Mouse (Mus musculus): ENCODE measurements around the gene Tmem267. TPM values are rescaled to one million over a fixed set of nuclear protein-coding genes. Genes with fewer than 3 reads are reported as not detected.
"Not testable (repeated sequence)": the region's sequence is repeated elsewhere in the genome, so short reads cannot be mapped to it uniquely, and the experiment has no call there.

Gene Tmem267
- polyA plus RNA-seq, 1 experiment from 2014 or later: 1.9 TPM

DNA sequence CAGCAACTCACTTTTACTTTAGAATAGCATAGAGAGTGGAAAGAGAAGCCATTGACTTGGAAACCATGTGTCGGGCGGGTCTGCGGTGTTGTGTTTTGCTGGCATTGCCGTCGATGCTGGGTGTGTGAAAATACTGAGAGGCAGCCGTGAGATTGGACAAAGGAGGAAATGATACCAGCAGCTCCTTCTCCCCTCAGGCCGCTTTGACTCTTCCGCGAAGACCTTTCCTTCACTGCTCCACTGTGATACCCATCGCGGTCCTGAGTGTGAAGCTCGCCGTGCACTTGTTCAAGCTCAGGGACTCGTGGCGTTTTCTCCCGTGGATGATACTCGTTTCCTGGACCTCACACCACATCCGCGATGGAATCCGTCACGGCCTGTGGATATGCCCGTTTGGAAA is 7.1 kb downstream of the Tmem267 start:
- 94% methylated on average over 13 of the region's 22 CpGs for WGBS
- not testable (repeated sequence) for H3K4me1 ChIP-seq; H3K36me3 ChIP-seq; H3K9ac ChIP-seq; H3K27me3 ChIP-seq (replicated peaks); H3K4me3 ChIP-seq; H3K27ac ChIP-seq; H3K4me2 ChIP-seq (replicated peaks)
- H3K9me3 ChIP-seq: peaks cover 19% of the 10 kb centered on the region
- 0 out of 2 replicates have a peak, but pooled peaks have one; percentile 8 for ATAC-seq (ENCODE audit: low FRiP score, low read depth)

- H3K9me3 ChIP-seq: peaks cover 13% of the 10 kb centered on the region
- H3K4me1 ChIP-seq; H3K36me3 ChIP-seq; H3K4me2 ChIP-seq (replicated peaks); H3K4me3 ChIP-seq; H3K27ac ChIP-seq; H3K27me3 ChIP-seq (replicated peaks); H3K9ac ChIP-seq: not testable (repeated sequence)
- peak; percentile 92 for ATAC-seq (ENCODE audit: low FRiP score, low read depth)
- 69% methylated on average over 16 of the region's 16 CpGs for WGBS
These were observed 108.7 kb downstream of the Tmem267 start for GRCm38 (mm10) chr13:119596321-119597211.

DNA sequence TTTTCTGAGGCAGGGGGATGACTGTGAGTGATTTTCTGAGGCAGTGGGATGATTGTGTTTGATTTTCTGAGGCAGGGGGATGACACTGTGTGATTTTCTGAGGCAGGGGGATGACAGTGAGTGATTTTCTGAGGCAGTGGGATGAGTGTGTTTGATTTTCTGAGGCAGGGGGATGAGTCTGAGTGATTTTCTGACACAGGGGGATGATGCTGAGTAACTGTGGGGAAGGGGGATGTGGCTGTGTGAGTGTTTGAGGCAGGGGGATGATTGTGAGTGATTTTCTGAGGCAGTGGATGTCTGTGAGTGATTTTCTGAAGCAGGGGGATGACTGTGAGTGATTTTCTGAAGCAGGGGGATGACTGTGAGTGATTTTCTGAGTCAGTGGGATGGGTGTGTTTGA is 110.6 kb downstream of the Tmem267 start:
- H3K27me3 ChIP-seq (replicated peaks); ATAC-seq (ENCODE audit: low FRiP score, low read depth); H3K4me2 ChIP-seq (replicated peaks); H3K4me1 ChIP-seq; H3K27ac ChIP-seq; H3K36me3 ChIP-seq; H3K9ac ChIP-seq: not testable (repeated sequence)
- Histone ChIP-seq H3K9me3 (peaks cover 16% of the 10 kb centered on the region), H3K4me3 (peak overlapping the region; percentile 0; the same call in 1 of the 2 replicates)

DNA sequence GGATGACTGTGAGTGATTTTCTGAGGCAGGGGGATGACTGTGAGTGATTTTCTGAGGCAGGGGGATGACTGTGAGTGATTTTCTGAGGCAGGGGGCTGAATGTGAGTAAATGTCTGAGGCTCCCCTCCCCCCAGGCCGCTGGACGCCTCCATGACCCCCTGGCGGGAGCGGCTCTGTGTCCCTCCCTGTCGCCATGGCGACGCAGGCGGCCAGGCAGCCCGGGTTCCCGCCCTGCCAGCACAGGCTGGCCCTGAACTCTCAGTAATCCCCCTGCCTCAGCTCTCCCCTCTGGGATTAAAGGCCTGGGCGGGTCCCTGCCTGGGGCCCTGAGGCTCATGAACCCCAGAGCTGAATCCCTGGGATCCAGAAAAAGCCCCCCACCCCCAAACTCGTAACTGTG is 111.2 kb downstream of the Tmem267 start:
- ATAC-seq (ENCODE audit: low FRiP score, low read depth); H3K4me3 ChIP-seq; H3K4me1 ChIP-seq; H3K9ac ChIP-seq; H3K27me3 ChIP-seq (replicated peaks); H3K36me3 ChIP-seq; H3K27ac ChIP-seq; H3K4me2 ChIP-seq (replicated peaks): not testable (repeated sequence)
- H3K9me3 ChIP-seq: peaks cover 22% of the 10 kb centered on the region
- WGBS: 77% methylated on average over 12 of the region's 12 CpGs

- not testable (repeated sequence) for H3K27ac ChIP-seq, H3K36me3 ChIP-seq
- WGBS: 72% methylated on average over 2 of the region's 2 CpGs
These were observed 111.7 kb downstream of the Tmem267 start for GRCm38 (mm10) chr13:119599498-119599897.

DNA sequence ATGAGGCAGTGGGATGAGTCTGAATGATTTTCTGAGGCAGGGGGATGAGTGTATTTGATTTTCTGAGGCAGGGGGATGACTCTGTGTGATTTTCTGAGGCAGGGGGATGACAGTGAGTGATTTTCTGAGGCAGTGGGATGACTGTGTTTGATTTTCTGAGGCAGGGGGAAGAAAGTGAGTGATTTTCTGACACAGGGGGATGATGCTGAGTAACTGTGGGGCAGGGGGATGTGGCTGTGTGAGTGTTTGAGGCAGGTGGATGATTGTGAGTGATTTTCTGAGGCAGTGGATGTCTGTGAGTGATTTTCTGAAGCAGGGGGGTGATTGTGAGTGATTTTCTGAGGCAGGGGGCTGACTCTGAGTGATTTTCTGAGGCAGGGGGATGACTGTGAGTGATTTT is 112.3 kb downstream of the Tmem267 start:
- not testable (repeated sequence) for H3K9ac ChIP-seq; H3K4me2 ChIP-seq (replicated peaks); ATAC-seq (ENCODE audit: low FRiP score, low read depth); H3K4me1 ChIP-seq; H3K27ac ChIP-seq; H3K27me3 ChIP-seq (replicated peaks); H3K36me3 ChIP-seq
- H3K9me3 ChIP-seq: peaks cover 28% of the 10 kb centered on the region
- H3K4me3 ChIP-seq: peak overlapping the region; percentile 0

More at GRCm38 (mm10) chr13:119599498-119599897, 111.7 kb downstream of the Tmem267 start:
- H3K4me2 ChIP-seq (replicated peaks); H3K4me1 ChIP-seq; ATAC-seq (ENCODE audit: low FRiP score, low read depth); H3K4me3 ChIP-seq; H3K27me3 ChIP-seq (replicated peaks); H3K9ac ChIP-seq: not testable (repeated sequence)
- peaks cover 25% of the 10 kb centered on the region for H3K9me3 ChIP-seq

DNA sequence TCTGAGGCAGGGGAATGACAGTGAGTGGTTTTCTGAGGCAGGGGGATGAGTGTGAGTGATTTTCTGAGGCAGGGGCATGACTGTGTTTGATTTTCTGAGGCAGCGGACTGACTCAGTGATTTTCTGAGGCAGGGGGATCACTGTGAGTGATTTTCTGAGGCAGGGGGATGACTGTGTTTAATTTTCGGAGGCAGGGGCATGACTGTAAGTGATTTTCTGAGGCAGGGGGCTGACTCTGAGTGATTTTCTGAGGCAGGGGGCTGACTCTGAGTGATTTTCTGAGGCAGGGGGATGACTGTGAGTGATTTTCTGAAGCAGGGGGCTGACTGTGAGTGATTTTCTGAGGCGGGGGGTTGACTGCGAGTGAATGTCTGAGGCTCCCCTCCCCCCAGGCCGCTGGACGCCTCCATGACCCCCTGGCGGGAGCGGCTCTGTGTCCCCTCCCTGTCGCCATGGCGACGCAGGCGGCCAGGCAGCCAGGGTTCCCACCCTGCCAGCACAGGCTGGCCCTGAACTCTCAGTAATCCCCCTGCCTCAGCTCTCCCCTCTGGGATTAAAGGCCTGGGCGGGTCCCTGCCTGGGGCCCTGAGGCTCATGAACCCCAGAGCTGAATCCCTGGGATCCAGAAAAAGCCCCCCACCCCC is 115.0 kb downstream of the Tmem267 start:
- not testable (repeated sequence) for H3K36me3 ChIP-seq; ATAC-seq (ENCODE audit: low FRiP score, low read depth); H3K27me3 ChIP-seq (replicated peaks); H3K4me3 ChIP-seq; H3K27ac ChIP-seq; H3K4me1 ChIP-seq; H3K4me2 ChIP-seq (replicated peaks); H3K9ac ChIP-seq
- peaks cover 15% of the 10 kb centered on the region for H3K9me3 ChIP-seq
- 56% methylated on average over 13 of the region's 13 CpGs for WGBS

- WGBS: 94% methylated on average over 8 of the region's 8 CpGs
- not testable (repeated sequence) for H3K4me1 ChIP-seq; H3K36me3 ChIP-seq; ATAC-seq (ENCODE audit: low FRiP score, low read depth); H3K27ac ChIP-seq; H3K9ac ChIP-seq; H3K27me3 ChIP-seq (replicated peaks); H3K4me3 ChIP-seq; H3K4me2 ChIP-seq (replicated peaks)
- H3K9me3 ChIP-seq: peaks cover 15% of the 10 kb centered on the region
These were observed 116.1 kb downstream of the Tmem267 start for GRCm38 (mm10) chr13:119603890-119604289.

DNA sequence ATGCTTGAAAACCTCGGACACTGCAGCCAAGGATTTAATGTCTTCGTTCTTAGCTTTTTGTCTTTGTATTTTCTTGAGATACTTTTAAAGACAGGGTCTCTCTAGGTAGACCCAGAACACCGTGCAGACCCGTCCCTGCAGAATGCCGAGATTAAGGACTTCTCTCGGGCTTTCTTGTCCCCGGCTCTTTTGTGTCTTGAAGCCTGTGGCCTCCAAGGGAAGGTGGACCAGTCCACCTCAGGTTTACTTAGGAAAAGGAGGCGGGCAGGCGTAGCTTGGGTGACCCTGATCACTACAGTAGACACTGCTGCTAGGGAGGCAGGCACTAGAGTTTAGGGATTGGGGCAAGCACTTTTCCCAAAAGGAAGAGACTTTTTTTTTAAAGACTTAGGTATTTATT is 116.5 kb downstream of the Tmem267 start:
- not testable (repeated sequence) for H3K4me3 ChIP-seq; H3K36me3 ChIP-seq; H3K9ac ChIP-seq; H3K4me1 ChIP-seq; H3K27ac ChIP-seq; H3K4me2 ChIP-seq (replicated peaks); H3K27me3 ChIP-seq (replicated peaks)
- ATAC-seq (ENCODE audit: low FRiP score, low read depth): 0 out of 2 replicates have a peak, but pooled peaks have one; percentile 8
- H3K9me3 ChIP-seq: peaks cover 15% of the 10 kb centered on the region
- 93% methylated on average over 8 of the region's 9 CpGs for WGBS

- ATAC-seq (ENCODE audit: low FRiP score, low read depth): no peak
- Histone ChIP-seq H3K27me3 (replicated peaks) (no peaks in the 10 kb centered on the region), H3K9ac (no peak overlapping the region), H3K36me3 (no peaks in the 10 kb centered on the region), H3K4me3 (no peak overlapping the region), H3K4me1 (no peaks in the 10 kb centered on the region), H3K4me2 (replicated peaks) (no peak overlapping the region), H3K9me3 (no peaks in the 10 kb centered on the region), H3K27ac (no peak overlapping the region)
- 97% methylated on average over 3 of the region's 3 CpGs for WGBS
These were observed 131.0 kb downstream of the Tmem267 start for GRCm38 (mm10) chr13:119618841-119619240.

DNA sequence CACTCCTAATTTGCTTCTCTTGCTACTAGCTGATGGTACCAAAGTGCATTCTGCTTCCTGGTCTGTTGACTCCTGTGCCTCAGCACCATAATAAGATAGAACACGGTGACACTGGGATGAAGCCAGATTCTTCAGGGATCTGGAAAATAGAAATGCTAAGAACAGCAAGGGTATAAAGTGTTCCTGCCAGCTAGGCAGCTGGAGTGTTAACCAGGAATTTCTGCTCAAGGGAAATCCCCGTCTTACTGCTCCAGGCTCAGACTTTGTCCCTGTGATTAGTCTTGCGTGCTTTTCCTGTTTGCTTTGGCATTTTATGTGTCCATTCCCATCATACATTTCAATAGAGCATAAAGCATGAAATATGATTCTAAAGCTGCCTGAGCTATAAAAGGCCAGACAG is 131.9 kb downstream of the Tmem267 start:
- no peak for ATAC-seq (ENCODE audit: low FRiP score, low read depth)
- WGBS: 86% methylated on average over 3 of the region's 3 CpGs
- H3K4me3 ChIP-seq: no peak overlapping the region
- no peak overlapping the region for H3K4me2 ChIP-seq (replicated peaks)
- no peak overlapping the region for H3K27ac ChIP-seq
- no peaks in the 10 kb centered on the region for H3K4me1 ChIP-seq
- no peaks in the 10 kb centered on the region for H3K36me3 ChIP-seq
- no peaks in the 10 kb centered on the region for H3K27me3 ChIP-seq (replicated peaks)
- no peak overlapping the region for H3K9ac ChIP-seq
- no peaks in the 10 kb centered on the region for H3K9me3 ChIP-seq

DNA sequence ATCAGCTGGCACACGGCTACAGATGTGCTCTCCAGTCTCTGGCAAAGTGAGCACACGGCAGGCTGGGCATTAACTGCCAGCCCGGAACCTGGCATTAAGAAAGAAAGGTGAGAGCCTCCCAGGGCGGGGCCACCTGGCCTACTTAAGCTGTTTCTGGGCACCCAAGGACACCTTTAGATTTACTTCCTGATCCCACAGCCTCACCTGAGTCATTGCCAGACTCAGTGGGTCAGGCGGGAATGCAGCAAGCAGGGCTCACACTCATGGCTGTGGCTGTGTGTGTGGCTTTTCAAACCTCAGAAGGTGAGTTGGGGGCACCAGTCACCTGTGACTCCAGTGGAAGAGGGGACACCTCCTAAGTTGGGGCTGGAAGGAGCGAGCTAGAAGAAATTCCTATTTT is 135.8 kb downstream of the Tmem267 start, which contains the start of gene Ccl28:
TSS of gene Ccl28 (plus strand) at position 186 of the 400 bp plus-strand sequence.
- Histone ChIP-seq H3K4me2 (replicated peaks) (no peak within 1 kb of the TSS), H3K27me3 (replicated peaks) (no peaks in the 10 kb centered on the region), H3K9ac (no peak within 1 kb of the TSS), H3K9me3 (no peaks in the 10 kb centered on the region), H3K4me1 (no peaks in the 10 kb centered on the region), H3K27ac (no peak within 1 kb of the TSS), H3K36me3 (no peaks in the 10 kb centered on the region), H3K4me3 (no peak within 1 kb of the TSS)
- 84% methylated on average over 6 of the region's 6 CpGs for WGBS
- ATAC-seq (ENCODE audit: low FRiP score, low read depth): no peak

Measured in neural tube, embryonic 12.5 days (tissue).